Mouse (Mus musculus): ENCODE data around the gene Dgkd. TPM values are rescaled to one million over a fixed set of nuclear protein-coding genes. Genes with fewer than 3 reads are reported as not detected.

Gene Dgkd
- 28.3 and 30.8 TPM in 2 replicates for polyA plus RNA-seq (2014; fragmentation: Nextera tagmentation; extraction: Ambion mirVana)

- Histone ChIP-seq H3K27ac (ENCODE audit: low read depth, low read length) (peak within 1 kb of the TSS; percentile 71; the same call in 1 of the 2 replicates), H3K27me3 (ENCODE audit: control insufficient read depth, insufficient read depth, low read length) (no peaks in the 10 kb centered on the region), H3K4me2 (replicated peaks; ENCODE audit: low read depth, low read length) (peak within 1 kb of the TSS; percentile 86), H3K9ac (ENCODE audit: low read depth, low read length) (peak within 1 kb of the TSS; percentile 96), H3K4me1 (replicated peaks; ENCODE audit: control insufficient read depth, insufficient read depth, low read length) (peaks cover 10% of the 10 kb centered on the region), H3K36me3 (ENCODE audit: control insufficient read depth, insufficient read depth, low read length) (no peaks in the 10 kb centered on the region), H3K4me3 (ENCODE audit: low read depth, low read length) (peak within 1 kb of the TSS; percentile 98), H3K9me3 (ENCODE audit: control insufficient read depth, low read length) (no peaks in the 10 kb centered on the region)
- WGBS = 7% methylated on average over 18 of the region's 74 CpGs
- peak; percentile 93 for DNase-seq (ENCODE audit: low spot score)
- peak; percentile 94 for ATAC-seq (ENCODE audit: low FRiP score)
These were observed at the start of gene Dgkd for GRCm38 (mm10) chr1:87852892-87853600. TSS of gene Dgkd (plus strand) at chr1:87853287.

GRCm38 (mm10) chr1:87803576-87803975 lies 49.5 kb upstream of the Dgkd start, which contains the start of gene Sag:
TSS of gene Sag (plus strand) at chr1:87803680.
- Histone ChIP-seq H3K27me3 (ENCODE audit: control insufficient read depth, insufficient read depth, low read length) (no peaks in the 10 kb centered on the region), H3K9me3 (ENCODE audit: control insufficient read depth, low read length) (no peaks in the 10 kb centered on the region), H3K4me2 (replicated peaks; ENCODE audit: low read depth, low read length) (no peak within 1 kb of the TSS), H3K4me3 (ENCODE audit: low read depth, low read length) (no peak within 1 kb of the TSS), H3K36me3 (ENCODE audit: control insufficient read depth, insufficient read depth, low read length) (no peaks in the 10 kb centered on the region), H3K9ac (ENCODE audit: low read depth, low read length) (no peak within 1 kb of the TSS), H3K4me1 (replicated peaks; ENCODE audit: control insufficient read depth, insufficient read depth, low read length) (no peaks in the 10 kb centered on the region), H3K27ac (ENCODE audit: low read depth, low read length) (no peak within 1 kb of the TSS)
- no peak for DNase-seq (ENCODE audit: low spot score)
- ATAC-seq (ENCODE audit: low FRiP score) = no peak
- 72% methylated on average over 6 of the region's 6 CpGs for WGBS

- no peak overlapping the region for H3K27ac ChIP-seq (ENCODE audit: low read depth, low read length)
- no peak overlapping the region for H3K4me3 ChIP-seq (ENCODE audit: low read depth, low read length)
- no peaks in the 10 kb centered on the region for H3K4me1 ChIP-seq (replicated peaks; ENCODE audit: control insufficient read depth, insufficient read depth, low read length)
- no peaks in the 10 kb centered on the region for H3K27me3 ChIP-seq (ENCODE audit: control insufficient read depth, insufficient read depth, low read length)
- H3K4me2 ChIP-seq (replicated peaks; ENCODE audit: low read depth, low read length) = no peak overlapping the region
- no peak overlapping the region for H3K9ac ChIP-seq (ENCODE audit: low read depth, low read length)
- no peaks in the 10 kb centered on the region for H3K36me3 ChIP-seq (ENCODE audit: control insufficient read depth, insufficient read depth, low read length)
- H3K9me3 ChIP-seq (ENCODE audit: control insufficient read depth, low read length) = no peaks in the 10 kb centered on the region
- DNase-seq (ENCODE audit: low spot score) (no peak), ATAC-seq (ENCODE audit: low FRiP score) (no peak)
- 80% methylated on average over 1 of the region's 1 CpGs for WGBS
These were observed 45.3 kb upstream of the Dgkd start for GRCm38 (mm10) chr1:87807751-87808150.

GRCm38 (mm10) chr1:87811391-87811790 lies 41.7 kb upstream of the Dgkd start:
- 88% methylated on average over 7 of the region's 7 CpGs for WGBS
- Histone ChIP-seq H3K4me2 (replicated peaks; ENCODE audit: low read depth, low read length) (no peak overlapping the region), H3K4me1 (replicated peaks; ENCODE audit: control insufficient read depth, insufficient read depth, low read length) (no peaks in the 10 kb centered on the region), H3K36me3 (ENCODE audit: control insufficient read depth, insufficient read depth, low read length) (no peaks in the 10 kb centered on the region), H3K9me3 (ENCODE audit: control insufficient read depth, low read length) (no peaks in the 10 kb centered on the region), H3K27me3 (ENCODE audit: control insufficient read depth, insufficient read depth, low read length) (no peaks in the 10 kb centered on the region), H3K27ac (ENCODE audit: low read depth, low read length) (no peak overlapping the region), H3K4me3 (ENCODE audit: low read depth, low read length) (no peak overlapping the region), H3K9ac (ENCODE audit: low read depth, low read length) (no peak overlapping the region)
- no peak for ATAC-seq (ENCODE audit: low FRiP score)
- no peak for DNase-seq (ENCODE audit: low spot score)

- H3K27me3 ChIP-seq (ENCODE audit: control insufficient read depth, insufficient read depth, low read length) = no peaks in the 10 kb centered on the region
- no peak for ATAC-seq (ENCODE audit: low FRiP score)
These were observed 41.0 kb upstream of the Dgkd start for GRCm38 (mm10) chr1:87812061-87812460.

GRCm38 (mm10) chr1:87813155-87813554 lies 39.9 kb upstream of the Dgkd start:
- ATAC-seq (ENCODE audit: low FRiP score) = no peak

More at GRCm38 (mm10) chr1:87812061-87812460, 41.0 kb upstream of the Dgkd start:
- H3K27ac ChIP-seq (ENCODE audit: low read depth, low read length) = no peak overlapping the region
- no peak overlapping the region for H3K4me3 ChIP-seq (ENCODE audit: low read depth, low read length)
- no peaks in the 10 kb centered on the region for H3K36me3 ChIP-seq (ENCODE audit: control insufficient read depth, insufficient read depth, low read length)
- no peaks in the 10 kb centered on the region for H3K9me3 ChIP-seq (ENCODE audit: control insufficient read depth, low read length)
- DNase-seq (ENCODE audit: low spot score) = no peak
- WGBS = 89% methylated on average over 10 of the region's 10 CpGs
- H3K9ac ChIP-seq (ENCODE audit: low read depth, low read length) = no peak overlapping the region
- no peak overlapping the region for H3K4me2 ChIP-seq (replicated peaks; ENCODE audit: low read depth, low read length)
- H3K4me1 ChIP-seq (replicated peaks; ENCODE audit: control insufficient read depth, insufficient read depth, low read length) = no peaks in the 10 kb centered on the region

GRCm38 (mm10) chr1:87813681-87814080 lies 39.4 kb upstream of the Dgkd start:
- DNase-seq (ENCODE audit: low spot score) (no peak), ATAC-seq (ENCODE audit: low FRiP score) (no peak)
- WGBS = 80% methylated on average over 7 of the region's 7 CpGs

More at GRCm38 (mm10) chr1:87813155-87813554, 39.9 kb upstream of the Dgkd start:
- no peaks in the 10 kb centered on the region for H3K27me3 ChIP-seq (ENCODE audit: control insufficient read depth, insufficient read depth, low read length)
- 79% methylated on average over 6 of the region's 6 CpGs for WGBS
- no peaks in the 10 kb centered on the region for H3K4me1 ChIP-seq (replicated peaks; ENCODE audit: control insufficient read depth, insufficient read depth, low read length)
- H3K36me3 ChIP-seq (ENCODE audit: control insufficient read depth, insufficient read depth, low read length) = no peaks in the 10 kb centered on the region
- no peak overlapping the region for H3K27ac ChIP-seq (ENCODE audit: low read depth, low read length)
- no peak for DNase-seq (ENCODE audit: low spot score)
- H3K4me3 ChIP-seq (ENCODE audit: low read depth, low read length) = no peak overlapping the region
- H3K9ac ChIP-seq (ENCODE audit: low read depth, low read length) = no peak overlapping the region
- no peaks in the 10 kb centered on the region for H3K9me3 ChIP-seq (ENCODE audit: control insufficient read depth, low read length)
- H3K4me2 ChIP-seq (replicated peaks; ENCODE audit: low read depth, low read length) = no peak overlapping the region

GRCm38 (mm10) chr1:87824420-87824995 lies 28.6 kb upstream of the Dgkd start:
- no peak overlapping the region for H3K4me3 ChIP-seq (ENCODE audit: low read depth, low read length)
- no peak for ATAC-seq (ENCODE audit: low FRiP score)
- DNase-seq (ENCODE audit: low spot score) = no peak
- H3K36me3 ChIP-seq (ENCODE audit: control insufficient read depth, insufficient read depth, low read length) = no peaks in the 10 kb centered on the region
- H3K4me2 ChIP-seq (replicated peaks; ENCODE audit: low read depth, low read length) = no peak overlapping the region
- no peak overlapping the region for H3K9ac ChIP-seq (ENCODE audit: low read depth, low read length)
- no peak overlapping the region for H3K27ac ChIP-seq (ENCODE audit: low read depth, low read length)
- H3K27me3 ChIP-seq (ENCODE audit: control insufficient read depth, insufficient read depth, low read length) = no peaks in the 10 kb centered on the region
- WGBS = 92% methylated on average over 10 of the region's 10 CpGs
- H3K9me3 ChIP-seq (ENCODE audit: control insufficient read depth, low read length) = no peaks in the 10 kb centered on the region
- no peaks in the 10 kb centered on the region for H3K4me1 ChIP-seq (replicated peaks; ENCODE audit: control insufficient read depth, insufficient read depth, low read length)

More at GRCm38 (mm10) chr1:87813681-87814080, 39.4 kb upstream of the Dgkd start:
- H3K4me1 ChIP-seq (replicated peaks; ENCODE audit: control insufficient read depth, insufficient read depth, low read length) = no peaks in the 10 kb centered on the region
- no peaks in the 10 kb centered on the region for H3K27me3 ChIP-seq (ENCODE audit: control insufficient read depth, insufficient read depth, low read length)
- H3K36me3 ChIP-seq (ENCODE audit: control insufficient read depth, insufficient read depth, low read length) = no peaks in the 10 kb centered on the region
- no peak overlapping the region for H3K4me3 ChIP-seq (ENCODE audit: low read depth, low read length)
- H3K9ac ChIP-seq (ENCODE audit: low read depth, low read length) = no peak overlapping the region
- H3K9me3 ChIP-seq (ENCODE audit: control insufficient read depth, low read length) = no peaks in the 10 kb centered on the region
- no peak overlapping the region for H3K27ac ChIP-seq (ENCODE audit: low read depth, low read length)
- no peak overlapping the region for H3K4me2 ChIP-seq (replicated peaks; ENCODE audit: low read depth, low read length)

GRCm38 (mm10) chr1:87825281-87825680 lies 27.8 kb upstream of the Dgkd start:
- no peaks in the 10 kb centered on the region for H3K27me3 ChIP-seq (ENCODE audit: control insufficient read depth, insufficient read depth, low read length)
- DNase-seq (ENCODE audit: low spot score) (no peak), ATAC-seq (ENCODE audit: low FRiP score) (no peak)
- no peaks in the 10 kb centered on the region for H3K4me1 ChIP-seq (replicated peaks; ENCODE audit: control insufficient read depth, insufficient read depth, low read length)
- no peak overlapping the region for H3K9ac ChIP-seq (ENCODE audit: low read depth, low read length)
- no peak overlapping the region for H3K4me2 ChIP-seq (replicated peaks; ENCODE audit: low read depth, low read length)
- H3K36me3 ChIP-seq (ENCODE audit: control insufficient read depth, insufficient read depth, low read length) = no peaks in the 10 kb centered on the region
- no peak overlapping the region for H3K4me3 ChIP-seq (ENCODE audit: low read depth, low read length)
- 82% methylated on average over 5 of the region's 5 CpGs for WGBS
- H3K27ac ChIP-seq (ENCODE audit: low read depth, low read length) = no peak overlapping the region
- no peaks in the 10 kb centered on the region for H3K9me3 ChIP-seq (ENCODE audit: control insufficient read depth, low read length)
